Mouse (Mus musculus) ES-E14 (cell line): ENCODE results near the gene Krt83.

ENCODE experiments used
- CHD2 ChIP-seq: IDR thresholded peaks from 2 replicates; pipeline ENCODE4 v1.6.1; 2014; ENCODE audit warnings: mild to moderate bottlenecking, low read depth, low read length, inconsistent platforms
- HCFC1 ChIP-seq: IDR thresholded peaks from 2 replicates; pipeline ENCODE4 v1.6.1; 2012; ENCODE audit warnings: low read length, inconsistent platforms, borderline replicate concordance; ENCODE audit not compliant: insufficient read depth
- MAFK ChIP-seq: IDR thresholded peaks from 2 replicates; pipeline ENCODE4 v1.6.1; 2014; ENCODE audit warnings: mild to moderate bottlenecking, low read depth, low read length, inconsistent platforms; ENCODE audit not compliant: insufficient read depth
- ZC3H11A ChIP-seq: IDR thresholded peaks from 2 replicates; pipeline ENCODE4 v1.6.1; 2012; ENCODE audit warnings: low read depth, mild to moderate bottlenecking, inconsistent platforms, low read length, borderline replicate concordance
- ZNF384 ChIP-seq: IDR thresholded peaks from 2 replicates; pipeline ENCODE4 v1.6.1; 2012; ENCODE audit warnings: low read depth, low read length, inconsistent platforms

DNA sequence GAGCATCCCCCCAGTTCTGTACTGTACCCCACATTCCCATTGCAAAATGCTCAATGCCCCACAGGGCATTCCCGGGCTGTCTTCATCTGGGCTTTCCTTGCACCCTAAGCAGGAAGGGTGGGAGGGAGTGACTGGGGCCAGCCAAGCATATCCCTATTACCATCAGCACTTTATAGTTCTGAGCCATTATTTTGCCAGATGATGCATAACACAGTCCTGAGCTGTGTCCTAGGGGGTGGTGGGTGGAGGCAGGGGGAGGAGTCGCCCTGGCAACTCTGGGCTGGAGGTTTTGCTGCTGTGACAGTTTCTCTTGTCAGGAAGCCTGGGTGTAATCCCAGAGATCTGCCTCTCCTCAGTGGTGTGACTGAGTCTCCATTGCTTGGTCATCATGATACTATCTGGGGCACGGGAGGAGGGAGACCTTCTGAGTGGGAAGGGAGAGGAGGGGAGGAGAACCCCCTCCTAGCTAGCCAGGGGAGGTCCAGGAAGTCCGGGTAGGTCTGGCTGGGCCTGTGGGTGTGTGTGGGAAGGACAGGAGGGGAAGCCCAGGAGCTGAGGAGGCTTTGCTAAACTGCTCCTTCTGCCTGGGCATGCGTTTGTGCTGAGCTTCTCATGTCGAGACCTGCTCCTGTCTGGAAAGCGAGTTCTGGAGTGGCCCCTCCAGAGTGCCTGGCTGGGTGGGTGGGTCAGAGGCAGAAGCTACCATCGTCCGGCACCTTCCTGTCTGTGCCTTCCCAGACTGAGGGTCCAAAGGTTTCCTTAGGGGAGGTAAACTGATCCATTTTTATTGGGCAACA, 44.9 kb upstream of the Krt83 start:
- TF ChIP-seq MAFK (no peak), ZC3H11A (no peak), HCFC1 (no peak), CHD2 (no peak), ZNF384 (no peak)
